ENCODE assay signal across 9 mouse cellular contexts in the genomic region with DNA sequence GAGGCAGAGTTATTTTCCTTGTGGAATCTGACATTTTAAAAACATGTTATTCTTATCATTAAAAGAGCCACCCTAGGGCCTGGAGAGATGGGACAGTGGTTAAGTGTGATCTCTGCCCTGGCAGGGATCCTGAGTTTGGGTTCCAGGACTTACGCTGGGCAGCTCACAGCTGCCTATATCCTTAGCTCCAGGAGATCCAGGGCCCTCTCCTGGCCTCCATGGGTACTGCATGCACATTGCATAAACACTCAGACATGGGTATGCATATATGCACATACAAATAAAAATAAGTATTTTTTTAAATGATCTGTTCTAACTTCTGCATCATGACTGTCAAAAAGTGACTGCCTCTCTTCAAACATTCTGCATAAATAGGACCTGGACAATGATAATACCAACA.
DNase-seq lines count a peak whose midpoint lies in the region; ATAC-seq and TF ChIP-seq lines count a peak whose summit lies in the region.
"Had no signal": no experiment of that assay in that cellular context is flagged by ENCODE, and none has a peak within 500 bp of the region (broad histone marks: within the 10 kb centered on the region; RNA-seq: fewer than 3 reads in every experiment).

No protein-coding gene starts in this region.

- 63% methylated on average over 1 of the region's 1 CpGs for WGBS in kidney, embryonic 15.5 days
- 40% methylated on average over 1 of the region's 1 CpGs for WGBS in embryonic facial prominence, embryonic 11.5 days

- H3K4me2 ChIP-seq in kidney, embryonic 15.5 days: no peak overlapping the region
- no peak overlapping the region for H3K4me2 ChIP-seq in embryonic facial prominence, embryonic 11.5 days (ENCODE audit: low read depth, low read length)
- H3K4me2 ChIP-seq: liver, embryonic 15.5 days; stomach, embryonic 15.5 days had no signal

- no peaks in the 10 kb centered on the region for H3K27me3 ChIP-seq in kidney, embryonic 15.5 days
- H3K27me3 ChIP-seq in E14TG2a.4 (ENCODE audit: insufficient read depth, low read length): no peaks in the 10 kb centered on the region
- H3K27me3 ChIP-seq in embryonic facial prominence, embryonic 11.5 days (ENCODE audit: control insufficient read depth, insufficient read depth, low read length): no peaks in the 10 kb centered on the region
- H3K27me3 ChIP-seq: liver, embryonic 15.5 days; stomach, embryonic 15.5 days had no signal

- peak; percentile 75 for TF ChIP-seq CTCF in E14TG2a.4 (conservative IDR thresholded peaks at IDR 0.05; ENCODE audit: low read length)

- H3K4me1 ChIP-seq in kidney, embryonic 15.5 days: no peaks in the 10 kb centered on the region
- H3K4me1 ChIP-seq in E14TG2a.4 (replicated peaks; ENCODE audit: low read depth, low read length): no peaks in the 10 kb centered on the region
- no peaks in the 10 kb centered on the region for H3K4me1 ChIP-seq in embryonic facial prominence, embryonic 11.5 days (ENCODE audit: control insufficient read depth, insufficient read depth, low read length)
- H3K4me1 ChIP-seq: liver, embryonic 15.5 days; stomach, embryonic 15.5 days had no signal

- no peaks in the 10 kb centered on the region for H3K9me3 ChIP-seq in kidney, embryonic 15.5 days (replicated peaks)
- H3K9me3 ChIP-seq in E14TG2a.4 (ENCODE audit: low read length): no peaks in the 10 kb centered on the region
- no peaks in the 10 kb centered on the region for H3K9me3 ChIP-seq in embryonic facial prominence, embryonic 11.5 days (replicated peaks; ENCODE audit: control insufficient read depth, low read length)
- H3K9me3 ChIP-seq: liver, embryonic 15.5 days; stomach, embryonic 15.5 days had no signal

- H3K36me3 ChIP-seq in kidney, embryonic 15.5 days: no peaks in the 10 kb centered on the region
- no peaks in the 10 kb centered on the region for H3K36me3 ChIP-seq in E14TG2a.4 (ENCODE audit: insufficient read depth, low read length)
- H3K36me3 ChIP-seq in embryonic facial prominence, embryonic 11.5 days (replicated peaks; ENCODE audit: control insufficient read depth, insufficient read depth, low read depth, low read length): no peaks in the 10 kb centered on the region
- H3K36me3 ChIP-seq: liver, embryonic 15.5 days; stomach, embryonic 15.5 days had no signal

- no peak overlapping the region for H3K4me3 ChIP-seq in kidney, embryonic 15.5 days (replicated peaks)
- no peak overlapping the region for H3K4me3 ChIP-seq in E14TG2a.4 (replicated peaks; ENCODE audit: low read length)
- H3K4me3 ChIP-seq in embryonic facial prominence, embryonic 11.5 days (ENCODE audit: low read depth, low read length): no peak overlapping the region
- H3K4me3 ChIP-seq: liver, embryonic 15.5 days; stomach, embryonic 15.5 days had no signal

- DNase-seq in kidney, adult 18-20 months: peak; percentile 22
- peak; percentile 25 for DNase-seq in 416B (ENCODE audit: low read depth)
- peak; percentile 15 for DNase-seq in embryonic facial prominence, embryonic 11.5 days (ENCODE audit: low spot score)
- no peak for DNase-seq in Muller cell, postnatal 12 days (ENCODE audit: inconsistent ontology term)
- no peak for DNase-seq in gastrocnemius, postnatal 4 days (ENCODE audit: low spot score in 2 of 2)

- no peak for ATAC-seq in kidney, embryonic 15.5 days (replicated peaks; ENCODE audit: low FRiP score)
- ATAC-seq in embryonic facial prominence, embryonic 11.5 days (replicated peaks; ENCODE audit: insufficient number of reproducible peaks, low FRiP score, low TSS enrichment, low read depth): no peak

- H3K9ac ChIP-seq in kidney, embryonic 15.5 days: no peak overlapping the region
- no peak overlapping the region for H3K9ac ChIP-seq in embryonic facial prominence, embryonic 11.5 days (replicated peaks; ENCODE audit: low read length)
- H3K9ac ChIP-seq: liver, embryonic 15.5 days; stomach, embryonic 15.5 days had no signal

- H3K27ac ChIP-seq in kidney, embryonic 15.5 days: no peak overlapping the region
- H3K27ac ChIP-seq in embryonic facial prominence, embryonic 11.5 days (replicated peaks; ENCODE audit: low read depth, low read length): no peak overlapping the region
- H3K27ac ChIP-seq: liver, embryonic 15.5 days; stomach, embryonic 15.5 days had no signal

Comparison
In these comparisons a context has a peak if more than half of its experiments do, and no peak if none do; other contexts are left out.
1. DNase-seq: peak in kidney, adult 18-20 months (single experiment), 416B (single experiment) and embryonic facial prominence, embryonic 11.5 days (single experiment); none in Muller cell, postnatal 12 days (single experiment) and gastrocnemius, postnatal 4 days (0 of 2).